Mouse (Mus musculus) kidney, postnatal 10 days (tissue): ENCODE measurements around the gene Ccdc85c.
A peak's percentile ranks its signal among the peaks of the same experiment; 100 is the strongest.

Source experiments
- DNase-seq: peaks from one replicate; pipeline ENCODE4 v3.0.0; 2021; ENCODE audit warnings: mixed read lengths

Ccdc85c gene

GRCm38 (mm10) chr12:108238395-108239035 lies 36.7 kb downstream of the Ccdc85c start:
- DNase-seq = no peak

GRCm38 (mm10) chr12:108237300-108238006 lies 37.8 kb downstream of the Ccdc85c start:
- DNase-seq = no peak

- no peak for DNase-seq
Measured at GRCm38 (mm10) chr12:108235976-108236555, 39.2 kb downstream of the Ccdc85c start.

GRCm38 (mm10) chr12:108234832-108235602 lies 40.2 kb downstream of the Ccdc85c start:
- DNase-seq = no peak

- DNase-seq = no peak
Measured at GRCm38 (mm10) chr12:108233736-108234135, 41.5 kb downstream of the Ccdc85c start.

GRCm38 (mm10) chr12:108231901-108232300 lies 43.3 kb downstream of the Ccdc85c start:
- DNase-seq = no peak

GRCm38 (mm10) chr12:108230821-108231794 lies 44.1 kb downstream of the Ccdc85c start:
- peak; percentile 83 for DNase-seq

- DNase-seq = no peak
Measured at GRCm38 (mm10) chr12:108230077-108230476, 45.1 kb downstream of the Ccdc85c start.

- DNase-seq = no peak
Measured at GRCm38 (mm10) chr12:108227527-108227926, 47.7 kb downstream of the Ccdc85c start.

GRCm38 (mm10) chr12:108226941-108227340 lies 48.3 kb downstream of the Ccdc85c start:
- DNase-seq = no peak

GRCm38 (mm10) chr12:108226216-108226615 lies 49.0 kb downstream of the Ccdc85c start:
- no peak for DNase-seq

GRCm38 (mm10) chr12:108225781-108226180 lies 49.4 kb downstream of the Ccdc85c start:
- peak; percentile 65 for DNase-seq

- no peak for DNase-seq
Measured at GRCm38 (mm10) chr12:108223357-108223756, 51.9 kb downstream of the Ccdc85c start.

- no peak for DNase-seq
Measured at GRCm38 (mm10) chr12:108221712-108222111, 53.5 kb downstream of the Ccdc85c start.

GRCm38 (mm10) chr12:108221206-108221605 lies 54.0 kb downstream of the Ccdc85c start:
- DNase-seq = peak; percentile 55

GRCm38 (mm10) chr12:108220621-108221020 lies 54.6 kb downstream of the Ccdc85c start:
- DNase-seq = no peak

- no peak for DNase-seq
Measured at GRCm38 (mm10) chr12:108219825-108220616, 55.2 kb downstream of the Ccdc85c start.

GRCm38 (mm10) chr12:108219163-108219562 lies 56.1 kb downstream of the Ccdc85c start:
- no peak for DNase-seq

GRCm38 (mm10) chr12:108217572-108217971 lies 57.7 kb downstream of the Ccdc85c start:
- peak; percentile 80 for DNase-seq

- no peak for DNase-seq
Measured at GRCm38 (mm10) chr12:108216611-108217370, 58.4 kb downstream of the Ccdc85c start.
